In genomic region chr7:69490566-69491466, GRCm38 (mm10) we compare ENCODE assay signal across 8 mouse cellular contexts.
DNase-seq lines count a peak whose midpoint lies in the region; ATAC-seq and TF ChIP-seq lines count a peak whose summit lies in the region.

No protein-coding gene starts in this region.

- no peaks in the 10 kb centered on the region for H3K4me1 ChIP-seq in E14TG2a.4 (replicated peaks; ENCODE audit: low read depth, low read length)
- H3K4me1 ChIP-seq in forebrain, embryonic 10.5 days, result peaks cover 29% of the 10 kb centered on the region
- H3K4me1 ChIP-seq in lung, embryonic 14.5 days (ENCODE audit: insufficient read depth), result no peaks in the 10 kb centered on the region; the same call in 1 of the 2 replicates

- DNase-seq in brain, adult 2 months (ENCODE audit: low read depth, low spot score), result peak; percentile 84
- peak; percentile 80 for DNase-seq in forebrain, embryonic 10.5 days (ENCODE audit: extremely low spot score, low spot score)
- peak; percentile 63 to 85 for DNase-seq in layer of hippocampus, adult 18-20 months (ENCODE audit: low spot score in 2 of 2)
- peak; percentile 93 for DNase-seq in lung, embryonic 14.5 days
- DNase-seq in ovary, postnatal 14 days (ENCODE audit: low spot score), result peak; percentile 76
- no peak for DNase-seq in B cell, adult 2 months

- ATAC-seq in hematopoietic stem cell, adult 5-6 weeks (replicated peaks in 1 of 2; ENCODE audit: insufficient read depth in 1 of 2, low FRiP score in 2 of 2, low TSS enrichment in 1 of 2, low read depth in 1 of 2, poor library complexity in 2 of 2, severe bottlenecking in 2 of 2), result peak; percentile 71 to 74; a peak in 3 of 4 replicates
- peak; percentile 84 for ATAC-seq in lung, embryonic 14.5 days (ENCODE audit: insufficient read depth)

- peaks cover 5% of the 10 kb centered on the region; the same call in 1 of the 2 replicates for H3K27me3 ChIP-seq in E14TG2a.4 (ENCODE audit: insufficient read depth, low read length)
- H3K27me3 ChIP-seq in forebrain, embryonic 10.5 days (ENCODE audit: poor library complexity, severe bottlenecking), result peaks cover 43% of the 10 kb centered on the region
- no peaks in the 10 kb centered on the region for H3K27me3 ChIP-seq in lung, embryonic 14.5 days (ENCODE audit: insufficient read depth, low read length)

- TF ChIP-seq CTCF in E14TG2a.4 (conservative IDR thresholded peaks at IDR 0.05; ENCODE audit: low read length), result peak; percentile 86
- TF ChIP-seq CTCF in lung, embryonic 14.5 days (IDR thresholded peaks at IDR 0.05; ENCODE audit: low read depth), result peak; percentile 95

- 40% methylated on average over 16 of the region's 16 CpGs for WGBS in forebrain, embryonic 10.5 days
- WGBS in lung, embryonic 14.5 days, result 33% methylated on average over 16 of the region's 16 CpGs

- H3K9ac ChIP-seq in lung, embryonic 14.5 days, result no peak overlapping the region

- peak overlapping the region; percentile 53; the same call in 1 of the 2 replicates for H3K27ac ChIP-seq in forebrain, embryonic 10.5 days
- no peak overlapping the region for H3K27ac ChIP-seq in lung, embryonic 14.5 days (ENCODE audit: low read depth)

- H3K36me3 ChIP-seq in E14TG2a.4 (ENCODE audit: insufficient read depth, low read length), result no peaks in the 10 kb centered on the region
- no peaks in the 10 kb centered on the region for H3K36me3 ChIP-seq in forebrain, embryonic 10.5 days (replicated peaks)
- H3K36me3 ChIP-seq in lung, embryonic 14.5 days (ENCODE audit: insufficient read depth), result no peaks in the 10 kb centered on the region

- H3K4me2 ChIP-seq in lung, embryonic 14.5 days, result peak overlapping the region; percentile 8; the same call in 1 of the 2 replicates

- no peaks in the 10 kb centered on the region for H3K9me3 ChIP-seq in E14TG2a.4 (ENCODE audit: low read length)
- no peaks in the 10 kb centered on the region for H3K9me3 ChIP-seq in forebrain, embryonic 10.5 days
- no peaks in the 10 kb centered on the region for H3K9me3 ChIP-seq in lung, embryonic 14.5 days (ENCODE audit: low read depth, low read length)

- no peak overlapping the region for H3K4me3 ChIP-seq in E14TG2a.4 (replicated peaks; ENCODE audit: low read length)
- no peak overlapping the region for H3K4me3 ChIP-seq in forebrain, embryonic 10.5 days
- H3K4me3 ChIP-seq in lung, embryonic 14.5 days (ENCODE audit: low read depth, low read length), result no peak overlapping the region

Comparison
In these comparisons a context has a peak if more than half of its experiments do, and no peak if none do; other contexts are left out.
1. DNase-seq: peak in brain, adult 2 months (single experiment), forebrain, embryonic 10.5 days (single experiment), layer of hippocampus, adult 18-20 months (2 of 2), lung, embryonic 14.5 days (single experiment) and ovary, postnatal 14 days (single experiment); none in B cell, adult 2 months (0 of 2).